Mouse (Mus musculus) midbrain, embryonic 11.5 days (tissue): ENCODE measurements around the gene Gm5460. TPM values are rescaled to one million over a fixed set of nuclear protein-coding genes. Genes with fewer than 3 reads are reported as not detected.

Source experiments
- ATAC-seq: fragments of 200-750 bp; cut with Nextera tagmentation; 2 replicates; pipeline ENCODE4 v1.8.0; 2017; ENCODE audit warnings: moderate TSS enrichment, moderate library complexity; ENCODE audit not compliant: low FRiP score
- DNase-seq: peaks from one replicate; pipeline ENCODE4 v3.0.0; 2015; ENCODE audit warnings: low spot score; ENCODE audit errors: missing footprints
- H3K27ac ChIP-seq: fragments of 300-500 bp; sonication (generic); 2 replicates; pipeline ENCODE4 v1.5.1; 2014; ENCODE audit warnings: low read depth, low read length
- H3K27me3 ChIP-seq: fragments of 300-500 bp; sonication (generic); 2 replicates; pipeline ENCODE4 v1.6.1; 2014; ENCODE audit warnings: mild to moderate bottlenecking, low read length, moderate library complexity, mixed read lengths; ENCODE audit not compliant: control insufficient read depth, insufficient read depth
- H3K36me3 ChIP-seq: fragments of 300-500 bp; sonication (generic); 2 replicates; pipeline ENCODE4 v1.6.1; 2014; ENCODE audit warnings: mild to moderate bottlenecking, low read length, moderate library complexity, mixed read lengths; ENCODE audit not compliant: control insufficient read depth, insufficient read depth
- H3K4me1 ChIP-seq: fragments of 300-500 bp; sonication (generic); 2 replicates; pipeline ENCODE4 v1.6.1; 2014; ENCODE audit warnings: low read length; ENCODE audit not compliant: control insufficient read depth, insufficient read depth
- H3K4me2 ChIP-seq: fragments of 300-500 bp; sonication (generic); 2 replicates; pipeline ENCODE4 v1.6.1; 2014; ENCODE audit warnings: mild to moderate bottlenecking, moderate library complexity
- H3K4me3 ChIP-seq: fragments of 300-500 bp; sonication (generic); 2 replicates; pipeline ENCODE4 v1.5.1; 2014; ENCODE audit warnings: low read depth, low read length
- H3K9ac ChIP-seq: fragments of 300-500 bp; sonication (generic); 2 replicates; pipeline ENCODE4 v1.6.1; 2014; ENCODE audit warnings: low read length
- H3K9me3 ChIP-seq: fragments of 300-500 bp; sonication (generic); 2 replicates; pipeline ENCODE4 v1.6.1; 2016; ENCODE audit warnings: low read length; ENCODE audit not compliant: control insufficient read depth
- WGBS: fragments of 180-500 bp; shearing (Covaris S2); extraction: QIAGEN DNeasy Blood & Tissue Kit; methylation state at CpG from one replicate; pipeline ENCODE4 v1.1.7; 2014; 5-methylcytosine and 5-hydroxymethylcytosine counted together
- polyA plus RNA-seq: library from polyadenylated mRNA; unstranded; fragments of >200 nt; fragmentation: Nextera tagmentation; extraction: Ambion mirVana; gene quantifications from 2 replicates; pipeline ENCODE4 v1.2.1, GENCODE M21; 2014

Gm5460 gene
- polyA plus RNA-seq, 1 experiment from 2014 or later: not detected

GRCm38 (mm10) chr14:33997427-33997826 is 19.1 kb upstream of the Gm5460 start:
- no peak for ATAC-seq
- no peak overlapping the region for H3K9ac ChIP-seq
- no peak overlapping the region for H3K4me3 ChIP-seq
- H3K9me3 ChIP-seq: no peaks in the 10 kb centered on the region
- H3K27me3 ChIP-seq: no peaks in the 10 kb centered on the region
- no peaks in the 10 kb centered on the region for H3K36me3 ChIP-seq
- WGBS: 76% methylated on average over 6 of the region's 6 CpGs
- H3K4me1 ChIP-seq: no peaks in the 10 kb centered on the region
- no peak overlapping the region for H3K4me2 ChIP-seq
- no peak overlapping the region for H3K27ac ChIP-seq
- no peak for DNase-seq

- ATAC-seq: no peak
Observed at GRCm38 (mm10) chr14:34000076-34000475, 16.5 kb upstream of the Gm5460 start.

GRCm38 (mm10) chr14:34001445-34001844 is 15.1 kb upstream of the Gm5460 start:
- Histone ChIP-seq H3K9me3 (no peaks in the 10 kb centered on the region), H3K4me2 (no peak overlapping the region), H3K27ac (no peak overlapping the region), H3K27me3 (no peaks in the 10 kb centered on the region), H3K4me3 (no peak overlapping the region), H3K9ac (no peak overlapping the region), H3K36me3 (no peaks in the 10 kb centered on the region), H3K4me1 (no peaks in the 10 kb centered on the region)
- no peak for DNase-seq
- no peak for ATAC-seq

More at GRCm38 (mm10) chr14:34000076-34000475, 16.5 kb upstream of the Gm5460 start:
- no peaks in the 10 kb centered on the region for H3K36me3 ChIP-seq
- H3K9me3 ChIP-seq: no peaks in the 10 kb centered on the region
- no peak overlapping the region for H3K4me2 ChIP-seq
- no peaks in the 10 kb centered on the region for H3K4me1 ChIP-seq
- no peak overlapping the region for H3K4me3 ChIP-seq
- H3K27me3 ChIP-seq: no peaks in the 10 kb centered on the region
- no peak for DNase-seq
- no peak overlapping the region for H3K9ac ChIP-seq
- H3K27ac ChIP-seq: no peak overlapping the region

- H3K27me3 ChIP-seq: no peaks in the 10 kb centered on the region
- ATAC-seq: no peak
Observed at GRCm38 (mm10) chr14:34002358-34002757, 14.2 kb upstream of the Gm5460 start.

GRCm38 (mm10) chr14:34015063-34015462 is 1.5 kb upstream of the Gm5460 start, which contains the start of gene Gm30083:
Gene Gm30083 (minus strand): TSS chr14:34015182.
- DNase-seq (no peak), ATAC-seq (no peak)
- no peaks in the 10 kb centered on the region for H3K4me1 ChIP-seq
- H3K36me3 ChIP-seq: no peaks in the 10 kb centered on the region
- WGBS: 83% methylated on average over 3 of the region's 3 CpGs
- H3K9ac ChIP-seq: no peak within 1 kb of the TSS
- no peak within 1 kb of the TSS for H3K4me2 ChIP-seq
- no peaks in the 10 kb centered on the region for H3K27me3 ChIP-seq
- H3K4me3 ChIP-seq: no peak within 1 kb of the TSS
- H3K9me3 ChIP-seq: no peaks in the 10 kb centered on the region
- H3K27ac ChIP-seq: no peak within 1 kb of the TSS

More at GRCm38 (mm10) chr14:34002358-34002757, 14.2 kb upstream of the Gm5460 start:
- no peaks in the 10 kb centered on the region for H3K9me3 ChIP-seq
- H3K27ac ChIP-seq: no peak overlapping the region
- H3K4me3 ChIP-seq: no peak overlapping the region
- no peaks in the 10 kb centered on the region for H3K36me3 ChIP-seq
- H3K4me2 ChIP-seq: no peak overlapping the region
- H3K9ac ChIP-seq: no peak overlapping the region
- WGBS: 85% methylated on average over 5 of the region's 5 CpGs
- no peaks in the 10 kb centered on the region for H3K4me1 ChIP-seq
- no peak for DNase-seq

GRCm38 (mm10) chr14:34016938-34017337 is 380 bp downstream of the Gm5460 start:
- no peak overlapping the region for H3K9ac ChIP-seq
- no peaks in the 10 kb centered on the region for H3K36me3 ChIP-seq
- H3K27me3 ChIP-seq: no peaks in the 10 kb centered on the region
- no peak for DNase-seq
- H3K4me2 ChIP-seq: no peak overlapping the region
- ATAC-seq: no peak
- no peak overlapping the region for H3K4me3 ChIP-seq
- no peaks in the 10 kb centered on the region for H3K4me1 ChIP-seq
- WGBS: 79% methylated on average over 2 of the region's 2 CpGs
- H3K27ac ChIP-seq: no peak overlapping the region
- H3K9me3 ChIP-seq: no peaks in the 10 kb centered on the region

GRCm38 (mm10) chr14:34026710-34027109 is 10.2 kb downstream of the Gm5460 start:
- no peaks in the 10 kb centered on the region for H3K27me3 ChIP-seq
- no peak overlapping the region for H3K4me2 ChIP-seq
- no peak overlapping the region for H3K9ac ChIP-seq
- no peak overlapping the region for H3K4me3 ChIP-seq
- 86% methylated on average over 2 of the region's 2 CpGs for WGBS
- no peaks in the 10 kb centered on the region; the same call in 1 of the 2 replicates for H3K9me3 ChIP-seq
- no peak for ATAC-seq
- no peaks in the 10 kb centered on the region for H3K36me3 ChIP-seq
- H3K27ac ChIP-seq: no peak overlapping the region
- H3K4me1 ChIP-seq: no peaks in the 10 kb centered on the region
- DNase-seq: no peak

- no peaks in the 10 kb centered on the region for H3K36me3 ChIP-seq
- H3K9me3 ChIP-seq: no peaks in the 10 kb centered on the region
- ATAC-seq (no peak), DNase-seq (no peak)
- 89% methylated on average over 8 of the region's 8 CpGs for WGBS
- H3K4me3 ChIP-seq: no peak overlapping the region
- no peaks in the 10 kb centered on the region for H3K4me1 ChIP-seq
- H3K9ac ChIP-seq: no peak overlapping the region
- no peaks in the 10 kb centered on the region for H3K27me3 ChIP-seq
- H3K27ac ChIP-seq: no peak overlapping the region
- H3K4me2 ChIP-seq: no peak overlapping the region
Observed at GRCm38 (mm10) chr14:34033841-34034610, 17.5 kb downstream of the Gm5460 start.

- no peak overlapping the region for H3K4me2 ChIP-seq
- no peak for ATAC-seq
Observed at GRCm38 (mm10) chr14:34041241-34041640, 24.7 kb downstream of the Gm5460 start.

More at GRCm38 (mm10) chr14:34041241-34041640, 24.7 kb downstream of the Gm5460 start:
- Histone ChIP-seq H3K4me3 (no peak overlapping the region), H3K27me3 (no peaks in the 10 kb centered on the region), H3K9me3 (no peaks in the 10 kb centered on the region), H3K9ac (no peak overlapping the region), H3K36me3 (no peaks in the 10 kb centered on the region), H3K4me1 (no peaks in the 10 kb centered on the region), H3K27ac (no peak overlapping the region)
- DNase-seq: no peak
- WGBS: 81% methylated on average over 4 of the region's 4 CpGs
